Mouse (Mus musculus): Measurements from ENCODE around the gene Slc26a11. TPM values are rescaled to one million over a fixed set of nuclear protein-coding genes. Genes with fewer than 3 reads are reported as not detected.

Gene Slc26a11
- polyA plus RNA-seq, 1 experiment from 2014 or later, result 12.6 TPM

DNA sequence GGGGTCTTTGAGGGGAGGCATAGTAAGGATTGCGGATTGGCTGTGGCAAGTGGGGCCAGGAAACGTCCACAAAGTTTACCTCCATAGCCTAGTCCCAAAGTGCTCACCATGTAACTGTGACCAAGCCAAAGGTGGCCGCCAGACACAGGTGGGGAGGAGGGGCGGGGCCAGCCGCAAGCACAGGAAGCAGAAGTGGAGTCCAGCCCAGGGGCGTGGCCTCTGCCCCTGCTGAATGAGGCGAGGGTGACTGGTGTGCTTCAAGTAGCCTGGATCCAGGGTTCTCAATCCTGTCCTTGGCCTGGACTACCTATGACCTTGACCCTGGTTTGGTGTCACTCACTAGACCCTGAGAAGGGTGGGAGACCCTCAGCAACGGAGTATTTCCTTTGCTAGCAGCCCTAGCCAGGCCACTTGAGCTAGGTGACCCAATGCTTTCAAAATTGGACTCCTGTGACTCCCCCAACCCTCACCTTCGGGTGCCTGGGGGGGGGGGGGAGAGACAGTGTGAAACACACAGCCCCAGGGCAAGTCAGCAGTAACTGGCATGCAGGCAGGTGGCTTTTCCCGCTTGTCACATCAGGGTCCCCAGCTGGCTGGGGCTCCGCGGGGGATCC lies 36.8 kb downstream of the Slc26a11 start:
- H3K9ac ChIP-seq (ENCODE audit: low read length), result peak overlapping the region; percentile 55
- H3K4me1 ChIP-seq (replicated peaks; ENCODE audit: control insufficient read depth, insufficient read depth, low read length), result peaks cover 15% of the 10 kb centered on the region
- ATAC-seq (ENCODE audit: low read depth), result peak; percentile 36; the same call in 1 of the 2 replicates
- H3K27me3 ChIP-seq (ENCODE audit: control insufficient read depth, insufficient read depth, low read depth, low read length), result no peaks in the 10 kb centered on the region
- peak overlapping the region; percentile 90 for H3K27ac ChIP-seq (ENCODE audit: low read length)
- peak overlapping the region; percentile 78 for H3K4me3 ChIP-seq (ENCODE audit: low read length)
- peak overlapping the region; percentile 79 for H3K4me2 ChIP-seq (ENCODE audit: low read depth, low read length)
- 6% methylated on average over 12 of the region's 12 CpGs for WGBS
- H3K36me3 ChIP-seq (ENCODE audit: control insufficient read depth, insufficient read depth, low read length), result no peaks in the 10 kb centered on the region
- H3K9me3 ChIP-seq (ENCODE audit: control insufficient read depth, low read length), result no peaks in the 10 kb centered on the region

DNA sequence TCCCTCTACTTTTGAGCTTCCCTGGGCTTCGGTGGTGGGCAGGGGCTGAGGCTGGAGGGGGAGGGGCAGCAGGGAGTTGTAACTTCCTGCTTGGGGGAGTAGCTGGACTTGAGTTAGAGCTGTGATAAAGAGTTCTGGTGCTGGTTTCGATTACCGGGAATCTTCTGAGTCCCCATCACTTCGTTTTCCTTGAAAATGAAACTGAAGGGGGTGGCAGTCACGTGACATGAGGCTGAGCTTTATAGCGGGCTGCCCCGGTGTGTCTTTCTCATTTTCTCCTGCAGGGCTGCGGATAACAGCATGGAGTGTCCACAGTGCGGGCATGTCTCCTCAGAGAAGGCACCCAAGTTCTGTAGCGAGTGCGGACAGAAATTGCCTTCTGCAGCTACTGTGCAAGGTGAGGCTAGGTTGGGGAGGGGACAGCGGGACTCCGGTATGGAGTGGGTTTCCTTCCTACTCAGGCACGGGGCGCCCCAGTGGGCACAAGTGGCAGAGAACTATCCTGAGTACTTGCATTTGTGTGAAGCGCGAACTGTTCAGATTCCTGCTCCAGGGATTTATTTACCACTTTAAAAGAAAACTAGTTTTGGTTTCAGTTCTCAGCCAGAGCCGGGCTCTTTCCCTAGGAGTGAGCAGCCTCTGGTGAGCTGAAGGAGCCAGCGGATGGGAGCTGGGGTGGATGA lies 37.6 kb downstream of the Slc26a11 start, which contains the start of gene Rnf213:
TSS of gene Rnf213 (plus strand) at position 301 of the 683 bp plus-strand sequence.
- ATAC-seq (ENCODE audit: low read depth), result peak; percentile 51
- Histone ChIP-seq H3K36me3 (ENCODE audit: control insufficient read depth, insufficient read depth, low read length) (no peaks in the 10 kb centered on the region), H3K9ac (ENCODE audit: low read length) (peak within 1 kb of the TSS; percentile 77), H3K4me3 (ENCODE audit: low read length) (peak within 1 kb of the TSS; percentile 78), H3K4me1 (replicated peaks; ENCODE audit: control insufficient read depth, insufficient read depth, low read length) (peaks cover 15% of the 10 kb centered on the region), H3K27ac (ENCODE audit: low read length) (peak within 1 kb of the TSS; percentile 90), H3K27me3 (ENCODE audit: control insufficient read depth, insufficient read depth, low read depth, low read length) (no peaks in the 10 kb centered on the region), H3K9me3 (ENCODE audit: control insufficient read depth, low read length) (no peaks in the 10 kb centered on the region), H3K4me2 (ENCODE audit: low read depth, low read length) (peak within 1 kb of the TSS; percentile 79)
- 1% methylated on average over 19 of the region's 19 CpGs for WGBS

DNA sequence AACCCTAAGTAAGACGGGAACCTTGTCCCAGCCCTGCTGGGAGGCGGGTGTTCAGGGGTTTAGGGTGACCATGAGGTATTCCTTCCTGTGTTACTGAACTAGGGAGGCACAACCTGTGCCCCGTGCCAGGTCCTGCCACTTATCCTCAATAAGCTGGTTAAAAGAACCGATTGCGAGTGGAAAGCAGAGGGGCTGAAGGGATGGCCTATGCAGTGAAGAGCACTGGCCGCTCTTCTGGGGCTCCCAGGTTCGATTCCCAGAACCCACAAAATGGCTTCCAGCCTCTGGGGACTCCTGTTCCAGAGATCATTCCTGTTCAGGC lies 38.1 kb downstream of the Slc26a11 start:
- peak overlapping the region; percentile 78 for H3K4me3 ChIP-seq (ENCODE audit: low read length)
- 20% methylated on average over 7 of the region's 7 CpGs for WGBS
- no peaks in the 10 kb centered on the region for H3K27me3 ChIP-seq (ENCODE audit: control insufficient read depth, insufficient read depth, low read depth, low read length)
- peak overlapping the region; percentile 77 for H3K9ac ChIP-seq (ENCODE audit: low read length)
- peak overlapping the region; percentile 79 for H3K4me2 ChIP-seq (ENCODE audit: low read depth, low read length)
- ATAC-seq (ENCODE audit: low read depth), result no peak
- peak overlapping the region; percentile 90 for H3K27ac ChIP-seq (ENCODE audit: low read length)
- H3K36me3 ChIP-seq (ENCODE audit: control insufficient read depth, insufficient read depth, low read length), result no peaks in the 10 kb centered on the region
- no peaks in the 10 kb centered on the region for H3K9me3 ChIP-seq (ENCODE audit: control insufficient read depth, low read length)
- peaks cover 15% of the 10 kb centered on the region for H3K4me1 ChIP-seq (replicated peaks; ENCODE audit: control insufficient read depth, insufficient read depth, low read length)

DNA sequence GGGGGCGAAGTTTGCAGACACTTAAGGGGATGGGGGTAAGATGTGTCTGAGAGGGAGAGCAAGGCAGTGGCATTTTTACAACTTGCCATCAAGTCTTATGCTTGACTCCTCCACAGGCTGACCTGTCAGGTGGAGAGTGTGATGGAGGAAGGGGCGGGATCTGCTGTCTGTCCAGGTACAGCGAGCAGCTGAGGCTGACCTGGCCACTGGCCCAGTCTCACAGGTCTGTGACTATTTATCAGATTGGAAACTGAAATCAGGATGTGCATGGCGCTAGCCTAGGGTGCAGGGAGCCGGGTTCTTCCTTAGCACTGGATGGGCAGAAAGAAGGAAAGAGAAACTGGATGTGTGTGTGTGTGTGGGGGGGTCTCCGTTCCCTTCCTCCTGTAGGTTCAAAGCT lies 38.9 kb downstream of the Slc26a11 start:
- no peak overlapping the region for H3K9ac ChIP-seq (ENCODE audit: low read length)

DNA sequence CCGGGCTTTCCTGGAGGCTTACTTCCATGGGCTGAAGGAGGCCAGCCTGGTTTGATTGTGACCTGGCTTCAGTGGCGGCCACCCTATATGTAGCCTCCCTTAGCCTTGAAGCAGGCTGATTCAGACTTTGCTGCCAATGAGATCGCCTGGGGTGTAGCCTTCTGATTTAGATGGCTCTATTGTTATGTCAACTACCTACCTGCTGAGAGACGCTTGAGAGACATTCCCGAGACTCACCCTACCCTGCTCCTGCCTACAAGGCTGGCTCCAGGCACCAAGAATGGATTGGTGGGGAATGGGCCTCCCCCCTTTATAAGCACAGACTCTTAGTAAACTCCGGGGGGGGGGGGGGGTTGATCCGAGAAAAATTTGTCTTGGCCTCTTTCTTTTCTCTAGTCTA lies 40.0 kb downstream of the Slc26a11 start:
- H3K9ac ChIP-seq (ENCODE audit: low read length), result no peak overlapping the region
- H3K36me3 ChIP-seq (ENCODE audit: control insufficient read depth, insufficient read depth, low read length), result no peaks in the 10 kb centered on the region
- ATAC-seq (ENCODE audit: low read depth), result no peak
- no peak overlapping the region for H3K4me2 ChIP-seq (ENCODE audit: low read depth, low read length)
- H3K4me1 ChIP-seq (replicated peaks; ENCODE audit: control insufficient read depth, insufficient read depth, low read length), result peaks cover 11% of the 10 kb centered on the region
- no peak overlapping the region for H3K27ac ChIP-seq (ENCODE audit: low read length)
- no peaks in the 10 kb centered on the region for H3K27me3 ChIP-seq (ENCODE audit: control insufficient read depth, insufficient read depth, low read depth, low read length)
- 34% methylated on average over 7 of the region's 7 CpGs for WGBS
- no peaks in the 10 kb centered on the region for H3K9me3 ChIP-seq (ENCODE audit: control insufficient read depth, low read length)
- H3K4me3 ChIP-seq (ENCODE audit: low read length), result no peak overlapping the region

More for the DNA sequence above, 38.9 kb downstream of the Slc26a11 start:
- Histone ChIP-seq H3K4me2 (ENCODE audit: low read depth, low read length) (peak overlapping the region; percentile 79), H3K9me3 (ENCODE audit: control insufficient read depth, low read length) (no peaks in the 10 kb centered on the region), H3K27me3 (ENCODE audit: control insufficient read depth, insufficient read depth, low read depth, low read length) (no peaks in the 10 kb centered on the region), H3K27ac (ENCODE audit: low read length) (no peak overlapping the region), H3K4me1 (replicated peaks; ENCODE audit: control insufficient read depth, insufficient read depth, low read length) (peaks cover 15% of the 10 kb centered on the region), H3K4me3 (ENCODE audit: low read length) (no peak overlapping the region; the same call in 1 of the 2 replicates), H3K36me3 (ENCODE audit: control insufficient read depth, insufficient read depth, low read length) (no peaks in the 10 kb centered on the region)
- 42% methylated on average over 6 of the region's 6 CpGs for WGBS
- ATAC-seq (ENCODE audit: low read depth), result no peak

DNA sequence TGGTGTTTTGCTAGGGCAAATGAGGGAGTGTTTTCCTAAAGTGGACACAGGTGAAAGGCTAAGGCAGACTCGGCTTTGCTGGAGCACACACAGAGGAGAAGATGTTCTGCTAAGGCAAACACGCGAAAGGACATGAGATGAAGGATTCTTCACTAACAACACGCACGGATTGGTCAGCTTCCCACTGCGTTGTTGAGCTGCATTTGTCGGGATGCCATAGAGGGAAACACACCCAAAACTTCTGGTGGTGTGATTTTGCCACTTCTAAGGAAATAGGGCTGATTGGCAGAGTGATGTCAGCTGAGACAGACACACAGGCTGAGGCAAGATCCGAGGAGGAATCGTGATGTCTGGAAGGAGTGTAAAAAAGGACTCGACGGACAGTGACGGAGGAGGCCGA lies 40.6 kb downstream of the Slc26a11 start:
- no peaks in the 10 kb centered on the region for H3K27me3 ChIP-seq (ENCODE audit: control insufficient read depth, insufficient read depth, low read depth, low read length)
- H3K36me3 ChIP-seq (ENCODE audit: control insufficient read depth, insufficient read depth, low read length), result no peaks in the 10 kb centered on the region
- H3K9me3 ChIP-seq (ENCODE audit: control insufficient read depth, low read length), result no peaks in the 10 kb centered on the region
- no peak overlapping the region for H3K27ac ChIP-seq (ENCODE audit: low read length)
- H3K4me3 ChIP-seq (ENCODE audit: low read length), result no peak overlapping the region
- no peak overlapping the region for H3K9ac ChIP-seq (ENCODE audit: low read length)
- no peak for ATAC-seq (ENCODE audit: low read depth)
- WGBS, result 34% methylated on average over 13 of the region's 13 CpGs
- no peak overlapping the region for H3K4me2 ChIP-seq (ENCODE audit: low read depth, low read length)
- peaks cover 11% of the 10 kb centered on the region for H3K4me1 ChIP-seq (replicated peaks; ENCODE audit: control insufficient read depth, insufficient read depth, low read length)

DNA sequence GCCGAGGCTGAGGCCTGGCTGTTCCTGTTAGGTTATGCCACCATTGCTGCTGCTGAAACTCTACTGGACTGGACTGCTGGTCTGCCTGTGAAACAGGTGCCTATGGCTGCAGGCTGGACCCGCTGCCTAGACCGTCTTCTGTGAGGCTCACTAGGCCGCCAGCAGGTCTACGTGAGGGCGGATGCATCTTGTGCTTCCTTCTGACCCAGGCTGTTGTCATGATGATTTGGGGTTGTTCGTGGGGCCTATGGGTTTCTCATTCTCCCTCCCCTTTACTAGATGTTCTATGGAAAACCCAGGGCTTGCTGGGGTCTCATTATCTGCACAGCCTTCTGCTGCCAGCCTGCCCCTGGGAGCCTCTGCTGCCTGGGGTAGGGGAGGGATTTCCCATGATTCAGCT lies 41.1 kb downstream of the Slc26a11 start:
- Histone ChIP-seq H3K27me3 (ENCODE audit: control insufficient read depth, insufficient read depth, low read depth, low read length) (no peaks in the 10 kb centered on the region), H3K27ac (ENCODE audit: low read length) (no peak overlapping the region), H3K9me3 (ENCODE audit: control insufficient read depth, low read length) (no peaks in the 10 kb centered on the region), H3K36me3 (ENCODE audit: control insufficient read depth, insufficient read depth, low read length) (no peaks in the 10 kb centered on the region), H3K9ac (ENCODE audit: low read length) (no peak overlapping the region), H3K4me3 (ENCODE audit: low read length) (no peak overlapping the region), H3K4me2 (ENCODE audit: low read depth, low read length) (no peak overlapping the region), H3K4me1 (replicated peaks; ENCODE audit: control insufficient read depth, insufficient read depth, low read length) (peaks cover 8% of the 10 kb centered on the region)
- WGBS, result 78% methylated on average over 7 of the region's 7 CpGs
- ATAC-seq (ENCODE audit: low read depth), result no peak

DNA sequence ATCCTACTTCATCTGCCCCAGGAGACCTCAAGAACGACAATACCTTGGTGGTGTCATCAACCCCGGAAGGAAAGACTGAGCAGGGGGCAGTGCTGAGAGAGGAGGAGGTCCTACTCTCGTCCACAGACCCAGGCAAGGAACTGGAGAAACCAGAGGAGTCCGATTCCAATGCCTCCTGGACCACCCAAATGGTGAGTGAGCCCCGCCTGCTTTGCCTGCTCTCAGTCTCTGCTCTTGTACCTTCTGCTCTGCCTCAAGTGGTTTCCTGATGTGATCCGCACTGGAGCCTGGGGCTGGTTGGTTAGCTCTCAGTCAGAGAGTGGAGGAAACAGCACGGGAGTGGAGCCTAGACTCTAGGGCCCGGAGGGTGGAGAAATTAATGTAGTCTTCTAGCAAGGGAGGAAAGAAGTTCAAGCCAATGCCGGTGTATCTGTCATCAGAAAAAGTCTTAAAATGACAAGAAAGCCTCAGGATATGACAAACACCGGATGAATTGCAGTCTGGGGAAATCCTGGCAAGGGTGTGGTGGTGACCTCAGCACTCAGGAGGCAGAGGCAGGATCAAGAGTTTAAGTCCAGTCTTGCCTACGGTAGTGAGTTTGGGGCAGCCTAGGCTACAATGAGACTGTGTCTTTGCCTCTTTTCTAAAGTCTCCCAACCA lies 47.3 kb downstream of the Slc26a11 start:
- Histone ChIP-seq H3K9ac (ENCODE audit: low read length) (no peak overlapping the region), H3K4me3 (ENCODE audit: low read length) (no peak overlapping the region), H3K4me2 (ENCODE audit: low read depth, low read length) (no peak overlapping the region), H3K36me3 (ENCODE audit: control insufficient read depth, insufficient read depth, low read length) (peaks cover 5% of the 10 kb centered on the region; the same call in 1 of the 2 replicates), H3K4me1 (replicated peaks; ENCODE audit: control insufficient read depth, insufficient read depth, low read length) (no peaks in the 10 kb centered on the region), H3K9me3 (ENCODE audit: control insufficient read depth, low read length) (no peaks in the 10 kb centered on the region), H3K27me3 (ENCODE audit: control insufficient read depth, insufficient read depth, low read depth, low read length) (no peaks in the 10 kb centered on the region), H3K27ac (ENCODE audit: low read length) (no peak overlapping the region)
- WGBS, result 35% methylated on average over 11 of the region's 11 CpGs
- ATAC-seq (ENCODE audit: low read depth), result no peak

DNA sequence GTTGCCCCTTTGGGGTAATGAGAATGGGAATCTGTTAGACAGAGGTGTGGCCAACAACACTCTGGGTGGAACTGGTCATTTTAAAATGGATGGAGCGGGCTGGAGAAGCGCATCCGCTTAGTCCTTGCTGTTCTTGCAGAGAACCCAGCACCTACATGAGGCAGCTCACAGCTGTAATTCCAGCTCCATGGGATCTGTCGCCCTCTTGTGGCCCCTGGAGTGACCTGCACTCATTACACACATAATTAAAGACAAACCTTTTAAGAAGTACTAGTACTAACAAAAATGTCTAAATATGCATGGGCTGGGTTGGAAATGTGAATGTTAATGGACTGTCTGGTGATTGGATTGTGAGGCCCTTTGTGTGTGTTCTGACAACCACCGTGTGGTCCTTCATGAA lies 49.3 kb downstream of the Slc26a11 start:
- no peak overlapping the region for H3K4me3 ChIP-seq (ENCODE audit: low read length)
- H3K9ac ChIP-seq (ENCODE audit: low read length), result no peak overlapping the region
- peaks cover 8% of the 10 kb centered on the region; the same call in 1 of the 2 replicates for H3K36me3 ChIP-seq (ENCODE audit: control insufficient read depth, insufficient read depth, low read length)
- ATAC-seq (ENCODE audit: low read depth), result no peak
- no peak overlapping the region for H3K4me2 ChIP-seq (ENCODE audit: low read depth, low read length)
- no peak overlapping the region for H3K27ac ChIP-seq (ENCODE audit: low read length)
- H3K9me3 ChIP-seq (ENCODE audit: control insufficient read depth, low read length), result no peaks in the 10 kb centered on the region
- WGBS, result 63% methylated on average over 5 of the region's 5 CpGs
- H3K27me3 ChIP-seq (ENCODE audit: control insufficient read depth, insufficient read depth, low read depth, low read length), result no peaks in the 10 kb centered on the region
- no peaks in the 10 kb centered on the region for H3K4me1 ChIP-seq (replicated peaks; ENCODE audit: control insufficient read depth, insufficient read depth, low read length)
